Mouse (Mus musculus) heart, postnatal 36 days (tissue): ENCODE measurements around the gene Card11. TPM values are rescaled to one million over a fixed set of nuclear protein-coding genes. Genes with fewer than 3 reads are reported as not detected.

Experiments
- DNase-seq, 2 experiments: peaks; one replicate each; pipeline ENCODE4 v3.0.0; 2021 to 2022
- intact Hi-C: fragments of 180-260 bp; cut with DNase I; formaldehyde crosslinking; loops from one replicate; pipeline ENCODE4 v1.15.1; 2025
- total RNA-seq, 2 experiments: library from RNA; stranded (reverse); gene quantifications; 2 replicates each; pipeline ENCODE4 v1.2.3; 2021

The Card11 gene
- total RNA-seq, 2 experiments from 2014 or later = 0.19 to 0.56 TPM

DNA sequence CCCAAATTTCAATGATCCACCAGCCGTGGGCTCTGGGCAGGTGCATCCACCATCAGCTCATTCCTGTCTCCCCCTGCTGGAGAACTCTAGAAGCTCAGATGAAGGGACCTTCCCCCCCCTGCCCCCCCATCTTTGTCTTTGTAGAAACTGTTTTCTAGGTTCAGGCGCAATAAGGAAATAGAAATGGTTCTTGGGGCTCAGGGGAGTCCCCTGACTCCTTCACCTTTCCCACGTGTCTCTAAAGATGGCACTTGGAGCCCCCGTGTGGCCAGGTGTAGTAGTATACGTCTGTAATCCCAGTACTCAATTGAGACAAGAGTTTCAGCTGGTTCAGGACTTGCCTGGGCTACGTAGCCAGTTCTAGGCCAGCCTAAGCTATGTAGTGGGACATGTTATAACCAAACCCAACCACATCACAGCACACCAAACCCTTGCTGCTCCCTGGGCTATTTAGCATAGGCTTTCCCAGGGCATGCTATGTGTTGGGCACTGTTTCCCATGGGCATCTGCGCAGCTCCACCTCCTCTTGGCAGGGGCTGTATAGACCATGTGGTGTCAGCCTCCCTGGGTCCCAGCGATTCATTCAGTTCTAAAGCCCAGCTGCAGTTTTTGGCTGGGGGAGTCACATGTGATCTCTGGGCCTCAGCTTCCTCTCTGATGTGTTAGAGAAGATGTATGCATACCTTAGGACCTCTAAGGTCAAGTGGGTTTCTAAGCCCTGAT lies 142.8 kb downstream of the Card11 start:
- intact Hi-C loops = loop anchor here (10.0 kb wide), 1 partner anchor 217 kb away; no protein-coding TSS in a partner anchor
- DNase-seq = no peak

DNA sequence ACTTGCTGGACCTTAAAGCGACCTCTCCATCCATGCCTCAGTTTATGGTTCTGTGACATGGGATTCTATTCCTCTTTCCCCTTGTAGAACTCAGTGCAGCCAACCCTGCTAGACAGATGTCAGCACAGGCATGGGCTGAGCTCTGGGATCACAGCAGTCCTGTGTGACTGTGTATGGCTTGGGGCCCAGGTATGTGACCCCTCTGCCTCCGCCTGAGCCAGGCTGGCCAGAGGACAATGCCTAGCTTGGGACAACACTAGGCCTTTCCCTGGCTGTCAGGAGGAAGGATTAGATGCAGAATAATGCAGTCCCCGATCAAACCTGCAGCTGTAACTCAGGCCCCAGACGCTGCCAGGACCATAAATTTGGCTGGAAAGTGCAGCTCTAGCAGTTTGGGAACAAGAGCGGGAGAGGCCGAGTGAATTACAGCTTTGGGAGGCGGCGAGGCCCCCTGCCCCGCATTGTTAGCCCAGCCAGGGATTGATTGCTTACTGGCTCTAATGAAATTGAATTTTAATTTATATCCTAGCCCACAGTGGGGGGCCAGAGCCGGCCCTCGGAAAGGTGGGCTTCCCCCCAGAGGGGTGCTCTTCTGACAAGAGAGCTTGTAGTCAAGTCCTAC lies 144.4 kb downstream of the Card11 start:
- intact Hi-C loops = loop anchor here (10.0 kb wide), 1 partner anchor 219 kb away; no protein-coding TSS in a partner anchor

DNA sequence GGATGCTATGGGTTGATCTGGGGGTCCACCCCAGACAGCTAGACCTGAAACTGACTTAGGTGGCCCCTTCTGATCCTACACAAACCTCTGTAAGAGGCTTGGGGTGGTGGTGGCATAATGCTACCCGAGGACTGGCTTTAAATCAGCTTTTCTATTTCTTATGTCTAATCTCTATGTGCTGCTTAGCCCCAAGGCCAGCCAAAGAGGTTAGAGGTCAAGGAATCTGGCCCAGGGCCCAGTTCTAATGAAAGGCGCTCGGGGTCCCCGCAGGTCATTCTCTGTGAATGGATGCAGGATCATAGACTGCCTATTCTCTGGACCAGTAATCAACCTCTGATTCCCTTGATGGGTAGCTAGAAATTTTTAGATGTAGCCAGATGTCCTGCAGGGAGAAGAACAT lies 145.7 kb downstream of the Card11 start:
- DNase-seq = no peak
- intact Hi-C loops = loop anchor here (10.0 kb wide), 1 partner anchor 220 kb away; no protein-coding TSS in a partner anchor

More for the DNA sequence above, 144.4 kb downstream of the Card11 start:
- no peak for DNase-seq

DNA sequence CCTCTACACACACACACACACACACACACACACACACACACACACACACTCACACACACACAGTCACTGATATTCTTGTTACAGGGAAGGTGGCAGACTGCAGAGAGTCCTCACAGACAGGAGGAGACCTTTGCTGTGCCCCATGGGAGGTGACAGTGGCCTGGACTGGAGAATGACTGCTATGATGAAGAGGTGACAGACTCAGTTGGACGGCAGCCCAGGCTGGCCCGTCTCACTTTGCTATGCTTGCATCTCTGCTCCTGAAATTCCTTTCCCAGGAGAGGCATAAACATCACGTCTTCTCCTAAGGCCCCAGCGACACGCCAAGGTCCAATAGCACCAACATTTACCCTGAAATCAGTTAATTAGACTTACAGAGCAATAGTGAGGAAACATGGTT lies 146.7 kb downstream of the Card11 start:
- no peak for DNase-seq

DNA sequence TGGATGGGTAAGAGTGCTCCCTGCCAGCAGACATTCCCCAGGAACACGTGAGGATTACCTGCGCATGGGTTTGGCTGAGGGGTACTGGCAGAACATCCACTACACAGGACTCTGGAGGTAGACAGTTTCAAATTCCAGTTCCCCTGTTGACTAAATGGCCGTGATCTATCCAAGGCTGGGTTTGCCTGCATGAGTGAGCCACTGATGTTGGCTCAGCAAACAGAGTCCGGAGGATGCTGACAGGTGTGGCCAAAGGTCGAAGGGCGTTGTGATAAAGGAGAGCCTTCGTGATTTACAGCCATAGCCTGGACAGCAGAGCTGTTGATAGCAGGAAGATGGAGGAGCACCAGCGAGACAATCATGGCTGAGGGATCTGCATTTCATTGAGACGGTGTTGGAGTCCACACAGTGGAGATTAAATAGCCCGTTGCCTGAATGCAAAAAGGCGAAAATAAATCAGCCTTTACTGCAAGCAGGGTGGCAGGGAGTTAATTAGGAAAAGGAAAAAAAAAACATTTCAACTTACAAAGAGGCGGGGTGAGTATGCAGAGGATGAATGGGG lies 147.9 kb downstream of the Card11 start:
- intact Hi-C loops = loop anchor here (10.0 kb wide), 1 partner anchor 222 kb away; no protein-coding TSS in a partner anchor
- DNase-seq = no peak

More for the DNA sequence above, 146.7 kb downstream of the Card11 start:
- intact Hi-C loops = loop anchor here (10.0 kb wide), 1 partner anchor 221 kb away; no protein-coding TSS in a partner anchor

DNA sequence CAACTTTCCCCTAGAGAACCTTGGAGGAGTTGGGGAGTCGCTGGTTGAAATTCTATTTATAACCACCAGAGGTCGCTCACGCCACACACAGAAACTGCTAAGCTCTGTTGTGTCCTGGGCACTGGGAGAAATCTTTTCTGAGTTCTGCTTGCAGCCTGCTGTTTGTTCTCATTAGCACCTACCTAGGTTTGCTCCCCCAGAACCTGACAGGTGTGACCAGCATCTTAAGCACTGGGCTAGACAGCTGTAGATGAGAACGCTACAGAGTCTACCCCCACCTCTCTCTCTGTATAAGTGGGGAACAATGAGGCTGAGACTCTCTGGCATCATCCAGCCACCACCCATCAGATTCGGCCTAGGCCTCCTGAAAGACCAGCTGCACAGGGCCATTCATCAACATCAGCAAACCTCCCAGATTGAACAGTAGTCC lies 153.1 kb downstream of the Card11 start:
- intact Hi-C loops = loop anchor here (2.0 to 10.0 kb wide), 4 partner anchors 41 to 1597 kb away; partner anchors contain the start of gene Sdk1
- DNase-seq = peak; percentile 39 to 43

DNA sequence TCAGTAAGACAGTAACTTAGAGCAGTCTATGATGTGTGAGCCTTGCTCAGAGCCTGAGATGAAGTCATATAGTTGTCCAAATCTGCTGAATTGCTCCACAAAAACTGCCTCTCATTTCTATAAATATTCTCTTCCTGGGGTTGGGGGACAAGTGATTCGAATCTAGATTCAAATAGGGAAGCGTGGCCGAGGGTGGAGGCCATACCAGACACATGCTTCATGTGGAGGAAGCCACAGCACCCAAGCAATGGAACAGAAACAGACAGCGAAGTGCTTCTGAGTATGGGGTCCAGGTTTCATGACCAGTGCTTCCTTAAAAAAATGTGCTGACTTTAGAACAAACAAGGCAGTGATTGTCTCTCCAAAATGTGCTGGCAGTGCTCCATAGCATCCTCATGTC lies 158.4 kb downstream of the Card11 start:
- intact Hi-C loops = loop anchor here (10.0 kb wide), 2 partner anchors 403 to 1603 kb away; partner anchors contain the start of gene Sdk1
- DNase-seq = no peak

DNA sequence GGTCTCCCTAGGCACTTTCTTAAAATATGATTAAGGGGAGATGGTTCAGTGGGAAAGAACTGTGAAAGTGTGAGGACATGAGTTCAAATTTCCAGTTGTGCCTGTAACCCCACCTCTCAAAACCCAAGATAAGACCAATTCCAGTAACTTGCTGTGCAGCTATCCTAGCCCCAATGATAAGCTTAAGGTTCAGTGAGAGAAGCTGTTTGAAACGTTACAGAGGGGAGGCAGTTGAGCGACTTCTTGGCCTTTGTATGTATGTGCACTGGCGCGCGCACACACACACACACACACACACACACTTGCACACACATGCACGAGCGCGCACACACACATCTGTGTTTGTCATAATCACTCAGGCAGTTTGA lies 169.3 kb downstream of the Card11 start:
- DNase-seq = no peak
- intact Hi-C loops = loop anchor here (5.0 kb wide), 1 partner anchor 414 kb away; the partner anchor contains the start of gene Eif3b

DNA sequence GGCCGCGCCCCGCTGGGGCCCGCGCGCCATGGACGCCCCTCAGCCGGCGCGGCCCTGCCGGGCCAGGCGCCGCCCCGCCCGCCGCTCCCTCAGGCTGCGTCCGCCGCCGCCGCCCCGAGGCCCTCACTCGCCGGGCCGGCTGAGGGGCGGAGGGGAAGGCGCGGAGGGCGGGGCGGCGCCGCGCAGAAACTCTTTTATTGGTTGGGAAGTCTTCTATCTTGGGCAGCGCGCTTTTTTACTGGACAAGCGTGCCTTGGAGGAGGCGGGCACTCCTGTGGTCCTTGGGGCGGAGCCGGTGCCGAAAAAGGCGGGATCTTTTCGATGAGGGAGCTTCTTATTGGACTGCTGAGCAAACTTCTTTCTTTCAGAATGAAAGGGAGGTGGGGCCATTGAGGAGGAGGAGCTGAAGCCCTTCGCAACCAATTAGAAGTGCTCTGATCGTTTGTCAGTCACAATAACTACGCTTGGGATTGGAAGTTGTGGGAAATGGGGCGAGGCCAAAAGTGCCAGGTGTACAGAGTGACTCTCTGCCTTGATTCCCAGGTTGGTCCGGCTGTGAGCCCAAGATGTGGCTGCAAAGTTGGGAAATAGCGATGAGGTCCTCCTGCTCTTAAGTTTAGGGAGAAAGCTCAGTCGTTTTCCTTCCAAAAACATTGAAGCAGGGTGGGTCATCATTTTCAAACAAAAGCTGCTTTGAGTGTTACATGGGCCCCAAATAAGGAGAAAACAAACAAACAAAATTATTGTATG lies 169.9 kb downstream of the Card11 start, which contains the start of gene Gna12:
Gene Gna12 (minus strand): TSS at position 118 of the 750 bp plus-strand sequence.
- DNase-seq = peak; percentile 94 to 95
- intact Hi-C loops = loop anchor here (5.0 kb wide), 1 partner anchor 413 kb away; the partner anchor contains the start of gene Eif3b

DNA sequence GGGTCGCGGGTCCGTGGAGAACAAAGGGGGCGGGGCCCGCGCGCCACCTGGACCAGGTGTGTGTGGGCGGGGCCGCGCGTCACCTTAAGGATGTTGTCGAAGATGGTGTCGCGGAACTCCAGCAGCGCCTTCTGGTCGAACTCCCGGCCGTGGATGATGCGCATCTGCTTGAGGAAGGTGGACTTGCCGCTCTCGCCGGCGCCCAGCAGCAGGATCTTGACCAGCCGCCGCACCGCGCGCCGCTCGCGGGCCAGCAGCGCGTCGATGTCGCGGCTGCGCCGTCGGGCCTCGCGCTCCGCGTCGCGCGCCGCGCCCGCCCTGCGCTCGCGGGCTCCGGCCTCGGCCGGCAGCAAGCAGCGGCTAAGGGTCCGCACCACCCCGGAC lies 170.5 kb downstream of the Card11 start:
- DNase-seq = peak in 1 of 2 experiments; percentile 46
- intact Hi-C loops = loop anchor here (2.0 to 5.0 kb wide), 4 partner anchors 38 to 413 kb away; partner anchors contain the start of gene Eif3b

DNA sequence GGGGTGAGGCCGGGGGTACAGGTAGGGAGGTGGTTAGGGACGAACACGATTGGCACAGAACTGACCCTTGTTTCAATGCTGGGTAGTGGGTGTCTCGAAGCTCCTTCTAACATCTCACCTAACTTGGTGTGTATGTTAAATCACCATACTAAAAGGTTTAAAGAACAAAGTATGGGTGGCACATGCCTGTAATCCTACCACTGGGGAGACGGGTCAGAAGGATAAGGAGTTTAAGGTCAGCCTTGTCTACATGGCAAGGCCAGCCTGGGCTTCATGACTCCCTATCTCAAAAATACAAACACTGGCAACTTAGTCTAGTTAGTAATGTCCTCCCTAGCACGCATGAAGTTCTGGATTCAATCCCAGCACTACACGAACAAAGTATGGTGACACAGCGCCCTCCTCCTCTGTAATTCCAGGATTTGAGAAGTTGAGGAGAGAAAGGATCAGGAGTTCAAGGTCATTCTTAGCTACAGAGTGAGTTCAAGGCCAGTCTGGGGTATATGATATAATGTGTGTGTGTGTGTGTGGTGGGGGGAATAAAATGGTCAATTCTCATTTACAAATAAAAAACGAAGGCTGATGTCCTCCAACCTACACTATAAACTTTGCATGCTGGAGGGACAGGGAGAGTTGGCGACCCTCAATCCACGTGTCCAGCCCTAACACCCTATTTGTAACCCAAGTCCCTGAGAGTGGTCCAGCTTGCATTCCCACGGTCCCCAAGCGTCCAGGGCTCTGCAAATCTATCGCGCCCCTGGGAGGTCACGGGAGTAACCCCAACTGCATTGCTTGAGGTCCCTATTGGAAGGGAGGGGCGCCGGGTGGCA lies 171.1 kb downstream of the Card11 start:
- intact Hi-C loops = loop anchor here (2.0 to 5.0 kb wide), 3 partner anchors 37 to 80 kb away; no protein-coding TSS in a partner anchor
- no peak for DNase-seq

DNA sequence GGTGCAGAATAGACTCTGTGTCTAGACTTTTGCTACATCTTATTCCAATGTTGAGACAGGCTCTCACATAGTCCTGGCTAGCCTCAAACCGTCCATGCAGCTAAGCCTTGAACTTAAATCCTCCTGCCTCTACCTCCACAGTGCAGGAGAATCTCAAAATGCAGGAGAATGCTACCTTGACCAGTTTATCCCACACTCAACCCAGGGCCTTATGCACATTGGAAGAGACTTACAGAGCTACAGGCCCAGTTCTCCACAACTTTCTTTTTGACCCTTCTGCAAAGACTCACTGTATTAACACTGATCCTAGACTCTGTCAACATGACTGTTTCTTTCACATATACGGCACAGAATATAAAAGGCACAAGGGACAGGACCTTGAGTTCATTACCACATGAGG lies 172.0 kb downstream of the Card11 start:
- intact Hi-C loops = loop anchor here (2.0 to 5.0 kb wide), 3 partner anchors 36 to 80 kb away; no protein-coding TSS in a partner anchor
- no peak for DNase-seq

DNA sequence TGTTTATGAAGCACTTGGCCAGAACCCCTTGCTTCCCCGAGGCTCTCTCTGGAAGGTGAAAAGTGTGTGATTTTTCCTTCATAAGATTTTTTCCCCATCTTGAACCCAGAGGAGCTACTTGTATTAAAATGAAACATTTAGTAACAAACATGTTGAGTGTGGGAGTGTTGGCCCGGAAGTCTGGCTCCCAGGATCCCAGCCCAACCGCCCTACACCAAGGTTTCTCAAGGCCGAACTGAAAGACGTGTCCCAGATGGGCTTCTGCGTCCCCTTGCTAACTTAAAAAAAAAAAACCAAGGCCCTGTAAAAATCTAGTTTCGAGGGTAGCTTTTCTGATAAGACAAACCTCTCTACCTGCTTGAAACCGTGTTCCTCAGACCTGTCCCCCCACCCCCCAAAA lies 172.5 kb downstream of the Card11 start:
- intact Hi-C loops = loop anchor here (2.0 to 5.0 kb wide), 3 partner anchors 36 to 79 kb away; no protein-coding TSS in a partner anchor
- DNase-seq = peak in 1 of 2 experiments; percentile 50

DNA sequence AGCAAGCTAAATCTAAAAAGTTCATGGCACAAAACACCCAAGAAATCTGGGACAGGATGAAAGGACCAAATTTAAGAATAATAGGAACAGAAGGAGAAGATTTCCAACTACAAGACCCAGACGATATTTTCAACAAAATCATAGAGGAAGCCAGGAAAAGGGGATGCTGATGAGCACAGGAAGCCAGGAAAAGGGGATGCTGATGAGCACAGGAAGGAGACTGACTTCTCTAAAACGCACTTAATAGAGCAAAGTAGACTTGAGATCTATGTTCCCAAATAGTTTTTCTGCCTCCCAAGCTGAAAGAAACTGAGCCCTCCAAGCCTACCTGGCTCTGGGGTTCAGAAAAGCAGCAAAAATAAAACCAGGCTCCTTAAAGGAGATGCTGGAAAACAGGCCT lies 173.0 kb downstream of the Card11 start:
- no peak for DNase-seq

DNA sequence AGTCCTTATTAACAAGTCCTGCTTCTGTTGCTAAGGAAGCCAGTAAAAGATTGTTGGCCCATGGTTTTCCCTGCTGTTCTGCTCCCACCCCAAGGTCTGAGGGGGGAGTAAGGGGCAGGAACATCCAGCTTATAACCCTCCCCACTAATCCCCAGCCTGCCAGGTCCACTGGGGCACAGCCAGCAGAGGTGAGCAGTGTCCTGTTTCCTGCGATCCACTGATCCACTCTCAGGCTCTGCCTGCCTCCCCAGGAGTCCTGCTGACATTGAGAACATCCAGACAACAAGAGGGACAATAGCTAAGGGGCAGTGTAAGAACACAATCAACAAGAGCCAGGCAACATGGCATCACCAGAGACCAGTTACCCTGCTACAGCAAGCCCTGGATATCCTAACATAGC lies 173.6 kb downstream of the Card11 start:
- intact Hi-C loops = loop anchor here (5.0 kb wide), 2 partner anchors 34 to 59 kb away; no protein-coding TSS in a partner anchor

More for the DNA sequence above, 173.0 kb downstream of the Card11 start:
- intact Hi-C loops = loop anchor here (5.0 kb wide), 2 partner anchors 35 to 60 kb away; no protein-coding TSS in a partner anchor

DNA sequence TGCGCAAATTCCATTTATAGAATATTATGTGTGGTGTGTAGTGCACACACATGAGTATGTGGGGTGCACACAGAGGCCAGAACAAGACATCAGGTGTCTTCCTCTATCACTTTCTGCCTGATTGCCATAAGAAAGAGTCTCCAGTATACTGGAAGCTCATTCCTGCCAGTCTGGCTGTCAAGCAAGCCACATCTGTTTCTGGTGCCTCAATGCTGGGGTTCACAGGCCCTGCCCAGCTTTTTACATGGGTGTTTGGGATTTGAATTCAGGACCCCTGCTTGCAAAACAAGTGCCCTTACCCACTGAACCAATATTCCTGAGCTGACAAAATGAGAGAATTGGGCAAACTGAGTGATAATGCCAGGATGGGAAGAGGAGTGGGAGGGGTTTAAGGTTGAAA lies 174.3 kb downstream of the Card11 start:
- no peak for DNase-seq
- intact Hi-C loops = loop anchor here (5.0 kb wide), 2 partner anchors 34 to 59 kb away; no protein-coding TSS in a partner anchor

More for the DNA sequence above, 173.6 kb downstream of the Card11 start:
- DNase-seq = no peak

DNA sequence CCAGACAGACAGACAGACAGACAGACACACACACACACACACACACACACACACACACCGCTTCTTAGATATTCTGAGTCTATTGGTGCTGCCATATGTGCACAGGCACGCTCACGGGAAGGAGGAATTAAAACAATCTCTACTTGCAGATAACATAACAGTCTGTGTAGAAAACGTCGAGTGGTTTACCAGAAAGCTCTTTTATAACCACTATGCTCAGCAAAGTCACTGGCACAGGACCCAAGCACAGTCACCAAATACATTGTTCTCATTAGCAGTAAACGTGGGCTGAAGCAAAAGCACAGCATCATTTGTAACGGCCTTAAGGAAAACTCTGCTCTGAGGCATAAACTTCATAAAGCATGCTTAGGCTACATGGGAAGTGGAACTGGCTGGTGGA lies 176.3 kb downstream of the Card11 start:
- intact Hi-C loops = no loop called here

DNA sequence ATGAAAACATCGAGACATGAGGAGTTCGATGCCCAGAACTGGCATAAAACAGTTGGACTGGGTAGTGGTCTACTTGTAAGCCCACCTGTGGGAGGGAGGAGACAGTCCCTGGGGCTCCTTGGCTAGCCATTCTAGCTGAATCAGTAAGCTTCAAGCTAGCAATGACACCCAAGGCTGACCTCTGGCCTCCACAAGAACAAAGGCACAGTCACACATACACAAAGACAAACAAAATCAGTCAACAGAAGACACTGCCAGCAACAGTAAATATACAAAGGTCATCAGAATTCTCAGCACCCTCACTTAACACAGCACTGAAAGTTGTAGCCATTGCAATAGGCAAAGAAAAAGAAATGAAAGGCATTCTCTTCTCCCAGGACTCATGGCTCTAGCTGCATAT lies 177.0 kb downstream of the Card11 start:
- intact Hi-C loops = no loop called here
- no peak for DNase-seq

More for the DNA sequence above, 176.3 kb downstream of the Card11 start:
- no peak for DNase-seq
